Mouse (Mus musculus): Measurements from ENCODE around the gene Psmd14. TPM values are rescaled to one million over a fixed set of nuclear protein-coding genes. Genes with fewer than 3 reads are reported as not detected.
A peak's percentile ranks its signal among the peaks of the same experiment; 100 is the strongest.

Psmd14 gene
- total RNA-seq, 2 experiments from 2014 or later: 97.0 to 112 TPM

DNA sequence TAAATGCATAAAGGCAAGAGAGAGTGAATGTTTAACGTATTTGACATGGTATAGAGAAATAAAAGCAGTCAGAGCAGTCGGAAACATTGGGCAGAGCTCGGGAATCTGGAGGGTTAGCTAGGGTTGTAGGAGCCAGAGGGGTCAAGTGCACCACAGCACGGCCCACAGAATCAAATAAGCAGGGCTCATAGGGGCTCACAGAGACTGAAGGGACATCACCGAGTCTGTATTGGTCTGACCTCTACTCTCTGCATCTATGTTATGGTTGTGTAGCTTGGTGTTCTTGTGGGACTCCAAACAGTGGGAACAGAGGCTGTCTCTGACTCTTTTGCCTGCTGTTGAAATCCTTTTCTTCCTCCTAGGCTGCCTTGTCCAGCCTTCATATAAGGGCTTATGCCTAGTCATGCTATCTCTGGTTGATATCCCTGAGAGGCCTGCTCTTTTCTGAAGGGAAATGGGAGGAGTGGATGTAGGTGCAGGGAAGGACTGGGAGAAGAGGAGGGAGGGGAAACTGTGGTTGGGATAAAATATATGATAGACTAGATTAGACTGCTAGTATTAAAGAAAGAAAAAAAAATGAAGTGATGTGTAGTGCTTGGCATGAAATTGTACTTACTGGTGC, 47.9 kb downstream of the Psmd14 start:
- no peak for DNase-seq

DNA sequence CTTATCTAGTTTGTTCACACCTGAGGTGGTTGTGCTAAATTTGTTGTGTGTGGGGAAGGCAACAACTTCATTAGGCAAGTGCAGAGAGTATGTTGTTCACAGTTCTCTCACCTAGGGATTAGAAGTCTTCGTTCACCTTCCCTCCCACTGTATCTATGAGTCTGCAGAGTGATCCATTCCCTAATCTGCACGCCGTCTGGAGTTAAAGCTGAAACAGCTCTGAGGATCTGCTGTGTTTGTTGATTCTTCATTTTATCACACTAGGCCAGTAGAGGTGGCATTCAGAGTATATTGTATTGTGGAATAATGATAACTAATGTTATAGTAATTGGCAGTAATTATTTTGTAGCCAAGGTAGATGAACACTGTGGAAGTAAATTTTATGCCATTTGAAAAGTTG, 48.5 kb downstream of the Psmd14 start:
- no peak for DNase-seq

DNA sequence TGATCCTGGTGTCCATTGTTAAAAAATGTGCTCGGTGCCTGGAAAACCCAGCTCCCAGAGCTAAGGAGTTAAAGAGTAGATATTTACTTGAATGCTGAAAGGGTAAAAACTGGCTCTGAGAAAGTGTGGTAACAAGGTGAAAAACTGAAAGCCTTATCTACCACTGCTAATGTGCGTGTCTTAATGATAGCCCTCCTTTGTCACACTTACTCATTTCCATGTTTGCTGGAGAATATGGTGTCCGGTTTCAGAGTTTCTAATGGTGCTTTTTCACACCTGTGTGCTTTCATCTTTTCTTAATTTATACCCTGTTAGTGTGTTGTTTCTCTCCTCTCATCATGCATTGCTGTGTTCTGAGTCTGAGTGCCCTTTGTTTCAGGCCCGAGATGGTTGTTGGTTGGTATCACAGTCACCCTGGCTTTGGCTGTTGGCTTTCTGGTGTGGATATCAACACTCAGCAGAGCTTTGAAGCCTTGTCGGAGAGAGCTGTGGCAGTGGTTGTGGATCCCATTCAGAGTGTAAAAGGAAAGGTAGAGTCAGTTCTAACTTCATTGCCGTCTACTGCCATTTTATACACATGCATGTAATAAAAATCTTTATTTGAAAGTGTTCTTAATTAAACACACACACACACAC, 53.1 kb downstream of the Psmd14 start:
- DNase-seq: no peak

DNA sequence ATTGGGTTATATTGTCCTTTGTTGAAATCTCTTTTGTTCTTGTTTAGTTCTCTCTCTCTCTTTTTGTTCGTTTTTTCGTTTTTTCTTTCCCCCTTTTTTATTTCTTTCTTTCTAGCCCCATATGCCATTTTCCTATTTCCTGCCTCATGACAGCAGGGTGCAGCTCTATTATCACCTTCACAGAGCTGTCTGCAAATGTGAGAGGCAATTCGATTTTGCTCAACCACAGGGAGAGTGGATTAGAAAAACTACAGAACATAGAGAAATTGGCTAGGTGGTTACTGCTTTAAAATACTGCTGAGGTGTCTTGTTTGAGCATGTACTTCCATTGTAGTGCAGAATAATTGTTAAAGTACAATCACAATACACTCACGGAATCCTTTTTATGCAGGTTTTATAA, 54.0 kb downstream of the Psmd14 start:
- no peak for DNase-seq

DNA sequence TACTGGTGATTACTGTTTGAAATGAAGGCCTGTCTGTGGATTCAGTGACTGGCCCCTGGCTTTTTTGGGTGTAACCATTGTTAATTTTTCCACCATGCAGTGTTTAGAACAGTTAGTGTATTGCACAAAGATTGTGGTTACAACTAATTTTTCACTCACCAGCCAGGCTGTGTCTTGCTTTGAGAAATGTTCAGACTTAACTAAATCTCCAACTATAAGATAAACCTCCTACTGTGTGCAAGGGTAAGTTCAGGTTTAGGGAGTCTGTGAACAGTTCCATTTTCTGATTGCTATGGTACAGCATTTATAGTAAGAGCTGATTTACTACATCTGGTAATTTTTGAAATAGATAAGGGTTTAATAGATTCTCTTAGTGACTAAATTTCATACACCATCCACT, 69.3 kb downstream of the Psmd14 start:
- DNase-seq: no peak

DNA sequence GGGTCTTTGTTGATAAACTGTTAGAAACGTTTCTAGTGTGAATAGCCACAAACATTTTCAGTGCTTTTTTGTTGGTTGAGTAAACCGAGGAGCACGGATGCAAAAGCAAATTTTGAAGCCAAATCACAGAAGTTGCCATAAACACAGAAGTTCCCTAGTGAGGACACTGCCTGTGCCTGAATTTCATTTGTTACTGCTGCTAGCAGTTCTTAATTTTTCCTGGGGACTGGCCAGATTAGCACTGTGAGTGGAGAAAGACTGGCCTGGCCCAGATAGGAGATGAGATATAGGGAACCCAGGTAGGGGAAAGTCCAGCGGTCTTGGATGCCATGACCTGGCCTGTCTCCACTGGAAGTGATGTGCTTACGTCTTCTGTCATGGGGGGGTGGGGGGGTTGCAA, 83.5 kb downstream of the Psmd14 start:
- DNase-seq: no peak

DNA sequence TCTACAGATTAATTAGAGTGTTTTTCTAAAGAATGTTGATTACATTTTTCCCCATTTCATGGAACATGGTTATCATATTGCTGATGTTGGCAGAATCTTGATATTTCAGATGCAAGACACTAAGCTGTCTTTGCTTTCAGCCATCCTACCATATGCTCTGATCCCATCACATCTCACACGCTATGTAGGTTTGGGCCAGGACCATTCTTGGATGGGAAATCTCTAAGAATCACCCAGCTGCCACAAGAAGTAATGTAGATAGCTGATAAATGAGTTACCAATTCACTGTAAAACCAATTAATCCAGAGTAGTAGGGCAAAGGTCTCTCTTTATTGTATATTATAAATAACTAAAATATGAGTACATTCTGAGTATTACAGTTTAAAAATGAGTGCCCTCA, 86.6 kb downstream of the Psmd14 start:
- no peak for DNase-seq

DNA sequence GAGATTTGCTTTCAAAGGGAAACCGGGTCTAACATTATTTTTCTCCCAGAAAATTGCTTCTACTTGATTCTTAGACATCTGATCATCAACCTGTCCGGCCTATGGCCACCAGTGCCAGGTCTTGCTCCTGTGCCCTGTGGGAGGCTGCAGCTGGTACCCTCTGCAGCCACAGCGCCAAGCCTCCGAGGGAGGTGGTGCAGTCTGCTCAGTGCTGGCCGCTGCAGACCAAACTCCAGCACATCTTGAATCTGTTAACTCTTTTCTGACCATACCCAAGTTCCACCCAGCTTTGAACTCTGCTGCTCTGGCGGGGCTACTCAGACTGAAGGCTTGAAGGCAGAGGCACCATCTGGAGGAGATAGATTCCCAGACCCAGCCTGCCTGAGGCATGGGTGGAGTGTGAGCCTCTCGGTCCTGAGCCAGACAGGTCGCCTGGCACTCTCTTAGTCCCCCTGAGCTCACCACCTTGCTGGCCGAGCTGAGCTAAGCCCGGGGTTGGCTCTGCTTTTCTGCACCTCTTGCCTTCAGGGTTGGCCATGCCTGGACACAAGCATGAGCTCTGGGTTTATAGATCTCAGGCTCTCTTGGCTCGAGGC, 91.3 kb downstream of the Psmd14 start, which contains the start of gene Tbr1:
Gene Tbr1, plus strand, starts transcription at position 275 of the 596 bp plus-strand sequence.
- DNase-seq: no peak

DNA sequence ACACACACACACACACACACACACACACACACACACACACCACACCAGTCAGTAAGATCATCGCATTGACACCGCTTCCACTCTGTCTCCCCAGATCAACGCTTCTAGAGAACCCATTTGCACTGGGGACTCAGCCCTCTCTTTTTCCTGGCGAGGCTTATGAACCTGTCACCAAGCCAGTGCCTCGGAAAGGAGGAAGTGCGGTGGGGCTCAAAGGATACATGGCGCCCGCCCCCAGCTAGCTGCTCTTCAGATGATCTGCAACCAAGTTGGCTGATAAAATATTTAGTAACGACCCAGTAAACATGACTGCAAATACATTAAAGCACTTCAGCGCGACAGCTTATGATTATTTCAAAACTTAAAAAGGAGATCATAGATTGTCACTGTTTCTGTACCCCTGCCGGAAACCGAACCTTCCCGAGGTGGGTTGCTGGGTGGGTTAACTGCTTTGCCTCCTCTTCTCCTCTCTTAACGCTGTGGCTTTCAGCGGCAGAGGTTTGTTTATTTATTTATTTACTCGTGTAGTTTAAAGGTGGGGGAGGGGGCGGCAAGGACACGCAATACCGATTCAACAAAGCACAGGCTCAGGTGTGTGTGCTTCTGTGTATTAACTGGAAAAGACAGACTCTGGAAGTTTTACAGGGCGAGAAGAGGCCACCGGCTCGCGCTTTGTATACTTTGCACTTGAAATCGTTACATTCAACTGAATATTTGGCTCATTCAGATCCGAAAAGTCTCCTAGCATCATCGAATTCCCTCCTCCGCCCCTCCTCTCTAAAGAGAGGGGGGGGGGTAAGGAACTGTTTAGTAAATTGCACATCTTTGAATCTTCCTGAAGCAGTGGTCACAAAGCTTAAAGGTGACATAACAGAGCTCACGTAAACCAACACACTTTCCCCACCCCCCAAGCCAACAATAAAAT, 92.2 kb downstream of the Psmd14 start:
- DNase-seq: no peak

DNA sequence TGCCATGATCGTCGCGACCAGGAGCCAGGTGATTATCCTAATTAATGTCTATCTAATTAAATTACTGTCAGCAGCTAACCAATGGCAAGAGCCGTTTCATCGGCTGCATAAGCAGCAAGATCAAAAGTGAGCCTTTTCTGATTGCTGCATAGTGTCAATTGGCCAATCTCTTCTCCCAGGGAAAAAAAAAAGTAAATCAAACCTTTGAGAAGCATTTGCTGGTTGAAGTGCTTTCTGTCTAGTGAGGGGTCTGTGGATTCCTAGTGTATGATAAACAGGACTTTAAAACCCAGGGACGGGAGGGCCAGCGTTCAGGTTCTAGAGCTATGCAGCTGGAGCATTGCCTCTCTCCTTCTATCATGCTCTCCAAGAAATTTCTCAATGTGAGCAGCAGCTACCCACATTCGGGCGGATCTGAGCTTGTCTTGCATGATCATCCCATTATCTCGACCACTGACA, 92.9 kb downstream of the Psmd14 start:
- DNase-seq: no peak

DNA sequence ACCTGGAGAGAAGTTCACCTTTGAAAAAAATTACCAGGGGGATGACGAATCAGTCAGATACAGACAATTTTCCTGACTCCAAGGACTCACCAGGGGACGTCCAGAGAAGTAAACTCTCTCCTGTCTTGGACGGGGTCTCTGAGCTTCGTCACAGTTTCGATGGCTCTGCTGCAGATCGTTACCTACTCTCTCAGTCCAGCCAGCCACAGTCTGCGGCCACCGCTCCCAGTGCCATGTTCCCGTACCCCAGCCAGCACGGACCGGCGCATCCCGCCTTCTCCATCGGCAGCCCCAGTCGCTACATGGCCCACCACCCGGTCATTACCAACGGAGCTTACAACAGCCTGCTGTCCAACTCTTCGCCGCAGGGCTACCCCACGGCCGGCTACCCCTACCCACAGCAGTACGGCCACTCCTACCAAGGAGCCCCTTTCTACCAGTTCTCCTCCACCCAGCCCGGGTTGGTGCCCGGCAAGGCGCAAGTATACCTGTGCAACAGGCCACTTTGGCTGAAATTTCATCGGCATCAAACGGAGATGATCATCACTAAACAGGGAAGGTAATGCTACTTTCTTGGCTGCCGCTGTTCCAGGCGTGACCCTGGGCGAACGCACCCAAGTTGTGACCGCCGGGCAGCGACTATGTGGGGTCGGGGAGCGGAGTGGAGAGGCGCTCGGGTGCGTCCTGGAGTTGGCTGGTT, 93.5 kb downstream of the Psmd14 start:
- no peak for DNase-seq

DNA sequence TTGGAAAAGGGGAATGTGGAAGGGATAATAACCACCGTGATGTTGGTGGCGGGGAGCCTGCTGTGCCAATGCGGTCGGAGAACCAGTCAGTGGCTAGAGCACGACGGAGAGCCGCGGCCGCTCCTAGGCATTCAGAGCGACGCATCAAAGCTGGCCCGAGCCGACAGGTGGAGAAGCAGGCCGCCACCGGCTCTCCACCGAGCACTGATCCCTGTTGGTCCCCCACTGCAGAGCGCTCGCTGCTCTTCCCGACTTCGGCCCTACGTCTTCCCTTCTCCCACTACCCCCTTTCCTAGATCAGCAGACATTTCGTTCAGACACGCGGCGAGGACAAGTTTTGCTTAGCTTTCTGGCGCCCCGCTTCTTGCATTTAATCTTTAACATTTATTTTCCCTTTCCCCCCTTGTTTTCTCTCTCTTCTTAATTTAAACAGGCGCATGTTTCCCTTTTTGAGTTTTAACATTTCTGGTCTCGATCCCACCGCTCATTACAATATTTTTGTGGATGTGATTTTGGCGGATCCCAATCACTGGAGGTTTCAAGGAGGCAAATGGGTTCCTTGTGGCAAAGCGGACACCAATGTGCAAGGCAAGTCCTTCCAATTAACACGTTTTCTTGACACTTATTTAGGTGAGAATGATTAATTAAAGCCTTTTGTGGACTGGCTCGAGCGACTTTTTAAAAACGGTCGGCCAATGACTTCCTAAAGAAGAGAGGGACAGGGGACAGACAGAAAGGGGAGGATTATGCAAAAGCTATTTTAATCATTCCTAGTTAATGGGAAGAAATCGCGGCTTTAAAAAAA, 94.2 kb downstream of the Psmd14 start:
- peak in 1 of 2 experiments; percentile 15 for DNase-seq

DNA sequence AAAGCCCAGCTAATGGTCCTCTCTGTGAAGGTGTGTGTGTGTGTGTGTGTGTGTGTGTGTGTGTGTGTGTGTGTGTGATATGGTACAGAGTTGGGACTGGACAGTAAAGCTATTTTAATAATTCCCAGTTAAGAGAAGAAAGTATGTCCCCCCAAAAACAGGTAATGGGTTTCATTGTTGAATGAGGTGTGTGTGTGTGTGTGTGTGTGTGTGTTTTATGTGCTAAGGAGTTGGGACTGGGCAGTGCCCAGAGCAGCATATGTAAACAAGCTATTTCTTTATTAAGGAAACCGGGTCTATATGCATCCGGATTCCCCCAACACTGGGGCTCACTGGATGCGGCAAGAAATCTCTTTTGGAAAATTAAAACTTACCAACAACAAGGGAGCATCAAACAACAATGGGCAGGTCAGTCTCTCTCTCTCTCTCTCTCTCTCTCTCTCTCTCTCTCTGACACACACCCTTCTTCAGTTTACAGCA, 94.9 kb downstream of the Psmd14 start:
- no peak for DNase-seq

DNA sequence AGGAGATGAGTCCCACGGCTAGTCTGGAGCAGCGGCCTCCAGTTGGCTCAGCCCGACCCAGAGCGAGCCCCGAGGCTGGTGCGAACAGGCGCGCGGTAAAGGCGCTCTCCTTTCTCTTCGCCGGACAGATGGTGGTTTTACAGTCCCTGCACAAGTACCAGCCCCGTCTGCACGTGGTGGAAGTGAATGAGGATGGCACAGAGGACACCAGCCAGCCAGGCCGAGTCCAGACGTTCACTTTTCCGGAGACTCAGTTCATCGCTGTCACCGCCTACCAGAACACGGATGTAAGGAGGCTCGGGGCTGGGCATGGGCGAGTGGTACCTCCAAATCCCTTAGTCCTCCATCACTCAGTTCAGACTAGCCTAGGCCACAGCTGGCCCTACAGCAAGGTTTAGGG, 95.7 kb downstream of the Psmd14 start:
- DNase-seq: peak in 1 of 2 experiments; percentile 23

DNA sequence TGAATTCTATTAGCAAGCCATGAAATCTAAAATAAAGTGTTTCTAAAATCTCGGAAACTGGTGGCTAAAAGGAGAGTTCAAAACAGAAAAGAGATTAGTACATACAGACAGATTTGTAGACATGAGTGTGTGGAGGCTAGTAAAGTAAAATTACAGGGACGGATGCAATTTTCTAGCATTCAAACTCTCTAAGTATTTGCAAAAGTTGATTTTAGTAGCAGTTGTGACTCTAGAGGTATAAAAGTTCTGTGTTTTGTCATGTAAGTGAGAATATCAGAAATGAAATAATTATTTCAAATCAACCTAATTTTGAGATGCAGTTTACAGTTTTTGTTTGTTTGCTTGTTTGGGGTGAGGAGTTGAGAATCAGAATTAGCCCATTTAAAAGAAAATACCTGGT, 96.3 kb downstream of the Psmd14 start:
- DNase-seq: no peak

DNA sequence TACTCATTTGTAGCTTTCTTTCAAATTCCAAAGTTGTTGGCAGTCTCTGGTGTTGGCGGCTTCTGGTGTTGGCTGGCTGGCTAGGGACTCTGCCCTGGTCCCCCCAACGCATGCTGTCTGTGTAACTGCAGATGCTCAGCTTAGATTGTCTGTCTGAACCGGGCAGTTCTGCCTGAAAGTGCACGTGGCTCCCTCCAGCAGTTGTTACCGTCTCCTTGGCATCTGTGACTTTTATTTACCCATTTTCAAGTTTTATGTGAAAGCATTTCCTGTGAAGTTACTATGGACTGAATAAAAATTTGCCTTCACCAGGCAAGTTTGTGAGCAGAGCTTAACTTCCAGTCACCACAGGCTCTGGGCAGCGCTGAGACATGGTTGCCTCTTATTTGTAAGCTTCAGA, 97.3 kb downstream of the Psmd14 start:
- no peak for DNase-seq

DNA sequence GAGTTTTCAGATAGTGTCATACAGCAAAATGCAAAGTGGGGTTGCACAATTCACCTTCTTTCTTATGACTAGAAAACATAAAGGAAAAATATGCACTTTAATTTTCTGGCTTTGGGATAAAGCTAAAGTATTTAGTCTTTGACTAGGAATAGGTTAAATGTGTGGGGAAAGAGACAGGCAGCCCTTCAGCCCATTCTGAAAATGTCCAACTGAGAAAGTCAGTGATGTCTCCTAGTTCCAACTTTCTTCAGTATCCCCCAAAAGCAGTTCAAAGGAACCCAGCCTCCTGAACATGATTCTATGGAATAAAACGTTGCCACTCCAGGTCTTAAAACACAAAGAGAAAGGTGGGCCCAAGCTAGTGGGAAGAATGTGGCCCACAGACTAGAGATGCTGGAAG, 97.9 kb downstream of the Psmd14 start:
- DNase-seq: no peak

DNA sequence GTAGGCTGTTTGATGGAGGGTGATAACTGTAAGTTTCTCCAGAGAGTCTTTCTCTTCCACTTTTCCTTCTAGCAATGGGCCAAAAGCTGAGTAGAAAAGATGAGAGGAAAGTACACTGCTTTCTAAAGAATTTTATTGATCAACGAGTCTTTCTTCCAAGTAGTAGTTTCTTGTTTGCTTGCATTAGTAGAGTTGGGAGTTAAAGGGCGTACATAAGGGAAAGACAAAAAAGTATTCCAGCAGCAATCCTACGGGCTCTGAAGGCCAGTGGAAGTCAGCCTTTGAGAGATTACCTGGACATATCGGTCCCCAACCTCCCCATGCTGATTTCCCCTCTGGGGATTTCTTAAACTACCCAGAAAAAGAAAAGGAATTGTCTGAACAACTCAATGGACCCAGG, 99.3 kb downstream of the Psmd14 start:
- DNase-seq: no peak

DNA sequence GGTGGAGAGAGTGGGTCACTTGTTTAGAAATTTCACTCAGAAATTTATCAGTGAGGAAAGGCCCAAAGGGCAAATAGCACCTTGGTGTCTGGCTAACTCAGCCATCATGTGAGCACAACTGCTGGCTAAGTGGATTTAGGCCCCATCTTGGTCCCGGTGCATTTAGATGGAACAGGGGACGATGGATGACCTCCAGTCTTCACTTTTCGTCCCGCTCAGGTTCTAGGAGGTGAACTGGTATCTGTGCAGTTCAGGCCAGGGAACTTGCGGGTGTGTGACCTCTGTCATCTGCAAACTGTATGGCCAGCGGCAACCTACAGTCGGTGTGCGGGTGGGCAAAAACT, 99.6 kb downstream of the Psmd14 start:
- DNase-seq: no peak

DNA sequence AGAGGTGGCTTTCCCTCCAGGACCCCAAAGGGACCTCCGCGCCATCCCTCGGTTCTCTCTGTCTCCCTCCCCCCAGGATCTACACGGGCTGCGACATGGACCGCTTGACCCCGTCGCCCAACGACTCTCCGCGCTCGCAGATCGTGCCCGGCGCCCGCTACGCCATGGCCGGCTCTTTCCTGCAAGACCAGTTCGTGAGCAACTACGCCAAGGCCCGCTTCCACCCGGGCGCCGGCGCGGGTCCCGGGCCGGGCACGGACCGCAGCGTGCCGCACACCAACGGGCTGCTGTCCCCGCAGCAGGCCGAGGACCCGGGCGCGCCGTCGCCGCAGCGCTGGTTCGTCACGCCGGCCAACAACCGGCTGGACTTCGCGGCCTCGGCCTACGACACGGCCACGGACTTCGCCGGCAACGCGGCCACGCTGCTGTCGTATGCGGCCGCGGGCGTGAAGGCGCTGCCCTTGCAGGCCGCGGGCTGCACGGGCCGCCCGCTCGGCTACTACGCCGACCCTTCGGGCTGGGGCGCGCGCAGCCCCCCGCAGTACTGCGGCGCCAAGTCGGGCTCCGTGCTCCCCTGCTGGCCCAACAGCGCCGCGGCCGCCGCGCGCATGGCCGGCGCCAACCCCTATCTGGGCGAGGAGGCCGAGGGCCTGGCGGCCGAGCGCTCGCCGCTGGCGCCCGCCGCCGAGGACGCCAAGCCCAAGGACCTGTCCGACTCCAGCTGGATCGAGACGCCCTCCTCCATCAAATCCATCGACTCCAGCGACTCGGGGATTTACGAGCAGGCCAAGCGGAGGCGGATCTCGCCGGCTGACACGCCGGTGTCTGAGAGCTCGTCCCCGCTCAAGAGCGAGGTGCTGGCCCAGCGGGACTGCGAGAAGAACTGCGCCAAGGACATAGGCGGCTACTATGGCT, 100.3 kb downstream of the Psmd14 start:
- peak; percentile 58 to 63 for DNase-seq

Data from adrenal gland, postnatal 36 days (tissue).